Mouse (Mus musculus): Measurements from ENCODE around the gene Myh10. TPM values are rescaled to one million over a fixed set of nuclear protein-coding genes. Genes with fewer than 3 reads are reported as not detected.

The Myh10 gene
- 10 to 100 TPM; 10.5 to 35.1 TPM for total RNA-seq (2021)
- long read RNA-seq, experiment 1, partial matches to known transcripts = 4 of 5 reads
- long read RNA-seq, experiment 1, other reads (novel, unspliced or antisense) = 1 of 5 reads
- long read RNA-seq, experiment 2, partial matches to known transcripts = 2 of 2 reads
- long read RNA-seq, experiment 2, other reads (novel, unspliced or antisense) = 0 of 2 reads

GRCm38 (mm10) chr11:68691321-68692009, at the start of gene Myh10:
Gene Myh10, plus strand, starts transcription at chr11:68691559.
- peak; percentile 99 for DNase-seq (ENCODE audit: low spot score)

GRCm38 (mm10) chr11:68644781-68645180, 46.6 kb upstream of the Myh10 start:
- no peak for DNase-seq (ENCODE audit: low spot score)

- DNase-seq (ENCODE audit: low spot score) = no peak
Observed at GRCm38 (mm10) chr11:68647808-68648207, 43.6 kb upstream of the Myh10 start.

- no peak for DNase-seq (ENCODE audit: low spot score)
Observed at GRCm38 (mm10) chr11:68648385-68649148, 42.8 kb upstream of the Myh10 start.

GRCm38 (mm10) chr11:68651518-68651917, 39.8 kb upstream of the Myh10 start:
- no peak for DNase-seq (ENCODE audit: low spot score)

GRCm38 (mm10) chr11:68655524-68655923, 35.8 kb upstream of the Myh10 start:
- DNase-seq (ENCODE audit: low spot score) = no peak

- no peak for DNase-seq (ENCODE audit: low spot score)
Observed at GRCm38 (mm10) chr11:68656887-68657685, 34.3 kb upstream of the Myh10 start.

- no peak for DNase-seq (ENCODE audit: low spot score)
Observed at GRCm38 (mm10) chr11:68657811-68658210, 33.5 kb upstream of the Myh10 start.

- DNase-seq (ENCODE audit: low spot score) = no peak
Observed at GRCm38 (mm10) chr11:68665331-68665730, 26.0 kb upstream of the Myh10 start.

- no peak for DNase-seq (ENCODE audit: low spot score)
Observed at GRCm38 (mm10) chr11:68666210-68666609, 25.1 kb upstream of the Myh10 start.

- DNase-seq (ENCODE audit: low spot score) = no peak
Observed at GRCm38 (mm10) chr11:68672270-68672970, 18.9 kb upstream of the Myh10 start.

- DNase-seq (ENCODE audit: low spot score) = no peak
Observed at GRCm38 (mm10) chr11:68674071-68674470, 17.3 kb upstream of the Myh10 start.

GRCm38 (mm10) chr11:68674643-68675042, 16.7 kb upstream of the Myh10 start:
- peak; percentile 16 for DNase-seq (ENCODE audit: low spot score)

GRCm38 (mm10) chr11:68675274-68675673, 16.1 kb upstream of the Myh10 start:
- peak; percentile 17 for DNase-seq (ENCODE audit: low spot score)

GRCm38 (mm10) chr11:68681254-68681839, 10.0 kb upstream of the Myh10 start:
- no peak for DNase-seq (ENCODE audit: low spot score)

- DNase-seq (ENCODE audit: low spot score) = no peak
Observed at GRCm38 (mm10) chr11:68682136-68682806, 9.1 kb upstream of the Myh10 start.

GRCm38 (mm10) chr11:68686001-68686400, 5.4 kb upstream of the Myh10 start:
- DNase-seq (ENCODE audit: low spot score) = no peak

GRCm38 (mm10) chr11:68689304-68689703, 2.1 kb upstream of the Myh10 start:
- DNase-seq (ENCODE audit: low spot score) = no peak

GRCm38 (mm10) chr11:68690465-68690864, 894 bp upstream of the Myh10 start:
- no peak for DNase-seq (ENCODE audit: low spot score)
